Mouse (Mus musculus): ENCODE results near the gene Adck1.

GRCm38 (mm10) chr12:88461026-88461425 is 100.7 kb downstream of the Adck1 start:
- TF ChIP-seq POLR2A (IDR thresholded peaks at IDR 0.05; ENCODE audit: borderline replicate concordance, low read depth, low read length) (no peak), CTCF (IDR thresholded peaks at IDR 0.05; ENCODE audit: low read depth, low read length) (no peak)

Measured in bone marrow macrophage, adult 2 months (primary cell).